Comparison of ENCODE assay signal across 21 mouse cellular contexts in genomic region chr1:156620951-156621350, GRCm38 (mm10). TPM values are rescaled to one million over a fixed set of nuclear protein-coding genes. Genes with fewer than 3 reads are reported as not detected.
A peak's percentile ranks its signal among the peaks of the same experiment; 100 is the strongest.
DNase-seq lines count a peak whose midpoint lies in the region; ATAC-seq and TF ChIP-seq lines count a peak whose summit lies in the region.
"Had no signal": no experiment of that assay in that cellular context is flagged by ENCODE, and none has a peak within 500 bp of the region (broad histone marks: within the 10 kb centered on the region; RNA-seq: fewer than 3 reads in every experiment).

No protein-coding gene starts in this region.

- no peak overlapping the region for H3K4me3 ChIP-seq in layer of hippocampus, adult 2 months
- H3K4me3 ChIP-seq in spleen, adult 2 months (ENCODE audit: extremely low read depth, insufficient read depth, insufficient read length): no peak overlapping the region
- H3K4me3 ChIP-seq in olfactory bulb, adult 2 months (ENCODE audit: insufficient read depth, low read depth, low read length): no peak overlapping the region
- no peak overlapping the region for H3K4me3 ChIP-seq in kidney, embryonic 15.5 days (replicated peaks)
- H3K4me3 ChIP-seq: embryonic facial prominence, embryonic 10.5 days; erythroblast, embryonic 14.5 days; forebrain, embryonic 10.5 days; forebrain, embryonic 15.5 days; hindbrain, embryonic 10.5 days; hindbrain, embryonic 15.5 days had no signal

- no peaks in the 10 kb centered on the region for H3K27me3 ChIP-seq in spleen, adult 2 months (ENCODE audit: control insufficient read depth, insufficient read depth, low read length)
- no peaks in the 10 kb centered on the region for H3K27me3 ChIP-seq in kidney, embryonic 15.5 days
- H3K27me3 ChIP-seq: forebrain, embryonic 15.5 days; hindbrain, embryonic 15.5 days had no signal

- peak overlapping the region; percentile 70 for H3K27ac ChIP-seq in layer of hippocampus, adult 2 months
- H3K27ac ChIP-seq in spleen, adult 2 months (ENCODE audit: insufficient read depth, low read length): peak overlapping the region; percentile 83
- peak overlapping the region; percentile 82 for H3K27ac ChIP-seq in olfactory bulb, adult 2 months (ENCODE audit: insufficient read depth, low read depth, low read length)
- no peak overlapping the region for H3K27ac ChIP-seq in kidney, embryonic 15.5 days
- H3K27ac ChIP-seq: embryonic facial prominence, embryonic 10.5 days; forebrain, embryonic 15.5 days; hindbrain, embryonic 10.5 days; hindbrain, embryonic 15.5 days had no signal

- no peak for ATAC-seq in kidney, embryonic 15.5 days (replicated peaks; ENCODE audit: low FRiP score)
- ATAC-seq: forebrain, embryonic 15.5 days had no signal

- no peak for TF ChIP-seq CTCF in layer of hippocampus, adult 2 months (conservative IDR thresholded peaks at IDR 0.05)
- TF ChIP-seq CTCF in spleen, adult 2 months (IDR thresholded peaks at IDR 0.05; ENCODE audit: extremely low read depth, insufficient read depth, insufficient read length, insufficient replicate concordance): no peak
- no peak for TF ChIP-seq CTCF in olfactory bulb, adult 2 months (IDR thresholded peaks at IDR 0.05; ENCODE audit: insufficient read depth, low read depth, low read length)

- TF ChIP-seq POLR2A in spleen, adult 2 months (IDR thresholded peaks at IDR 0.05; ENCODE audit: low read depth, low read length): no peak
- TF ChIP-seq POLR2A in olfactory bulb, adult 2 months (IDR thresholded peaks at IDR 0.05; ENCODE audit: insufficient read depth, low read depth, low read length): no peak

- no peak overlapping the region for H3K4me2 ChIP-seq in kidney, embryonic 15.5 days
- H3K4me2 ChIP-seq: forebrain, embryonic 15.5 days; heart, embryonic 11.5 days; hindbrain, embryonic 15.5 days had no signal

- H3K9ac ChIP-seq in kidney, embryonic 15.5 days: no peak overlapping the region
- H3K9ac ChIP-seq: forebrain, embryonic 15.5 days; hindbrain, embryonic 15.5 days had no signal

- no peaks in the 10 kb centered on the region for H3K9me3 ChIP-seq in kidney, embryonic 15.5 days (replicated peaks)
- H3K9me3 ChIP-seq: embryonic facial prominence, embryonic 10.5 days; forebrain, embryonic 10.5 days; forebrain, embryonic 15.5 days; G1E; hindbrain, embryonic 10.5 days; hindbrain, embryonic 15.5 days had no signal

- 51% methylated on average over 3 of the region's 3 CpGs for WGBS in spleen, adult 2 months
- 54% methylated on average over 3 of the region's 3 CpGs for WGBS in olfactory bulb, adult 2 months
- WGBS in kidney, embryonic 15.5 days: 76% methylated on average over 3 of the region's 3 CpGs

- DNase-seq in layer of hippocampus, adult 2 months (ENCODE audit: low spot score in 2 of 2): no peak
- no peak for DNase-seq in layer of hippocampus, adult 11-12 months (ENCODE audit: low spot score)
- no peak for DNase-seq in spleen, adult 2 months (ENCODE audit: low read depth in 1 of 2, low spot score in 2 of 2)
- DNase-seq in spleen, postnatal 14 days (ENCODE audit: low spot score in 2 of 2): no peak
- DNase-seq in kidney, adult 18-20 months: no peak
- DNase-seq: adrenal gland, adult 8-10 months; adrenal gland, postnatal 36 days; cerebellum, adult 2 months; cerebellum, postnatal 10 days; gastrocnemius, postnatal 10 days; heart, adult 18-20 months had no signal

- peaks cover 10% of the 10 kb centered on the region for H3K36me3 ChIP-seq in spleen, adult 2 months (ENCODE audit: control insufficient read depth, insufficient read depth, low read length)
- H3K36me3 ChIP-seq in kidney, embryonic 15.5 days: peaks cover 24% of the 10 kb centered on the region

- H3K4me1 ChIP-seq in spleen, adult 2 months (ENCODE audit: control insufficient read depth, insufficient read depth, insufficient read length): peaks cover 20% of the 10 kb centered on the region
- peaks cover 18% of the 10 kb centered on the region; the same call in 1 of the 2 replicates for H3K4me1 ChIP-seq in olfactory bulb, adult 2 months (ENCODE audit: control insufficient read depth, insufficient read depth, low read length)
- H3K4me1 ChIP-seq in kidney, embryonic 15.5 days: peaks cover 20% of the 10 kb centered on the region

RNA-seq across cellular contexts. Expression of gene Tor3a, which starts 53.2 kb away (rescaled TPM):
- total RNA-seq in layer of hippocampus, adult 2 months (2021): 1 to 10 TPM; 7.1 to 8.2 TPM
- 32.2 and 65.8 TPM in 2 replicates for polyA plus RNA-seq in spleen, adult 2 months (2012; rRNA removed)
- polyA plus RNA-seq in olfactory bulb, adult 2 months (2012; ENCODE audit: insufficient read depth, insufficient read length, low replicate concordance, missing spikeins): not detected in 2 replicates
- polyA plus RNA-seq in kidney, embryonic 15.5 days (2015; fragmentation: Nextera tagmentation; extraction: Ambion mirVana): 16.8 and 17.8 TPM in 2 replicates
- polyA plus RNA-seq: erythroblast, embryonic 14.5 days had no signal

Comparison
In these comparisons a context has a peak if more than half of its experiments do, and no peak if none do; other contexts are left out.
1. RNA of gene Tor3a, which starts 53.2 kb away (polyA plus RNA-seq): 32.2 to 65.8 TPM in spleen, adult 2 months and 16.8 to 17.8 TPM in kidney, embryonic 15.5 days; not detected in olfactory bulb, adult 2 months; every median in the first group is over 10 times any median in the second.